Mouse (Mus musculus) embryonic facial prominence, embryonic 13.5 days (tissue): Measurements from ENCODE around the gene Poc1a. TPM values are rescaled to one million over a fixed set of nuclear protein-coding genes. Genes with fewer than 3 reads are reported as not detected.

Experiments used
- ATAC-seq: fragments of 200-750 bp; cut with Nextera tagmentation; 2 replicates; pipeline ENCODE4 v1.8.0; 2017; ENCODE audit warnings: low read depth; ENCODE audit not compliant: insufficient number of reproducible peaks, insufficient read depth, low FRiP score, low TSS enrichment
- H3K27ac ChIP-seq: fragments of 300-500 bp; sonication (generic); 2 replicates; pipeline ENCODE4 v1.5.1; 2015; ENCODE audit warnings: moderate library complexity, mild to moderate bottlenecking, inconsistent platforms
- H3K27me3 ChIP-seq: fragments of 300-500 bp; sonication (generic); 2 replicates; pipeline ENCODE4 v1.6.1; 2015; ENCODE audit warnings: mild to moderate bottlenecking, inconsistent platforms
- H3K36me3 ChIP-seq: fragments of 300-500 bp; sonication (generic); 2 replicates; pipeline ENCODE4 v1.6.1; 2015; ENCODE audit warnings: mild to moderate bottlenecking, inconsistent platforms
- H3K4me1 ChIP-seq: fragments of 300-500 bp; sonication (generic); 2 replicates; pipeline ENCODE4 v1.6.1; 2015; ENCODE audit warnings: inconsistent platforms
- H3K4me2 ChIP-seq: fragments of 300-500 bp; sonication (generic); 2 replicates; pipeline ENCODE4 v1.6.1; 2015; ENCODE audit warnings: moderate library complexity, mild to moderate bottlenecking, inconsistent platforms
- H3K4me3 ChIP-seq: fragments of 300-500 bp; sonication (generic); 2 replicates; pipeline ENCODE4 v1.5.1; 2015; ENCODE audit warnings: mild to moderate bottlenecking, inconsistent platforms
- H3K9ac ChIP-seq: fragments of 300-500 bp; sonication (generic); 2 replicates; pipeline ENCODE4 v1.6.1; 2015; ENCODE audit warnings: mild to moderate bottlenecking, inconsistent platforms
- H3K9me3 ChIP-seq: fragments of 300-500 bp; sonication (generic); 2 replicates; pipeline ENCODE4 v1.6.1; 2016; ENCODE audit warnings: inconsistent platforms
- WGBS: fragments of 180-500 bp; shearing (Covaris S2); methylation state at CpG from one replicate; pipeline ENCODE4 v1.1.7; 2015; ENCODE audit warnings: mixed read lengths; 5-methylcytosine and 5-hydroxymethylcytosine counted together
- polyA plus RNA-seq: library from polyadenylated mRNA; unstranded; fragments of >200 nt; fragmentation: Nextera tagmentation; extraction: Ambion mirVana; gene quantifications from 2 replicates; pipeline ENCODE4 v1.2.1, GENCODE M21; 2015

Gene Poc1a
- polyA plus RNA-seq, 1 experiment from 2014 or later: 26.0 TPM

DNA sequence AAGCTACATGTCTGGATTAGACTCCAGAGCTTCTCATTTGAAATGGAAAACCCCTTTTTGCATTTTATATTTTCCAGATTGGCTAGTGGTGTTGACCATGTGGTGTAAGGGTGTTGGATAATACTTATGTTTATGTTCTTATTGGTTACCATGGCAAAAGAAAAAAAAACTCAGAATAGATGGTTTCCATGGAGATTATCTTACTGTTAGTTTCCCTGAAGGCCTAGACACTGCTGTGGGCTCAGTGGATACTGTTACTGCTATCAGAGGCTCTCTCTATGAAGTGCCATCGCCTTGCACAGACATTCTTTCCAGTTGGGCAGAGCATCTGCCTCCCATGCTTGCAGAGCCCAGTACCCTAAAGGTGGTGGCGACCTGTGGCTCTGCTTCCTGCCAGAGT lies 37.2 kb downstream of the Poc1a start:
- H3K27ac ChIP-seq: peak overlapping the region; percentile 64
- no peaks in the 10 kb centered on the region for H3K9me3 ChIP-seq
- H3K36me3 ChIP-seq: 0 out of 2 replicates have a peak, but pooled peaks cover 6% of the 10 kb centered on the region
- peaks cover 57% of the 10 kb centered on the region for H3K4me1 ChIP-seq
- ATAC-seq: no peak
- H3K4me3 ChIP-seq: no peak overlapping the region
- no peak overlapping the region for H3K4me2 ChIP-seq
- no peaks in the 10 kb centered on the region for H3K27me3 ChIP-seq
- no peak overlapping the region for H3K9ac ChIP-seq
- WGBS: 71% methylated on average over 2 of the region's 2 CpGs

DNA sequence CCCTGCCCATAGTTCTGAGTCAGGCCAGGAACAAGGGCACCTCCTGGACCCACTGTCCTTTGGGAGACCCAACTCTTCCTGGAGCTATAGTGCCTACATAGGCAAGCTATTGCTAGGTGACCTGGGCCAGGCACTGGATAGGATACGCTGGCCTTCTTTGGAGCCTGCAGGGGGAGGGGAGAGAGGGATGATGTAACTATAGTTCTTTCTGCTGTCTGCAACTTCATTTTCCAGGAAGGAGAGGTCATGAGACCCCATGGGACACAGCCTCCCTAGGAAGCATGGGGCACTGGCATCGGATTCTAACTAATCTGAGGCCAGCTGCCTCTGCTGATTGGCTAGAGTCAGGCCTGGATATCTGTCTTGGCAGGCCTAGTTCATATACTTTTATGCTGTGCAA lies 38.2 kb downstream of the Poc1a start:
- no peak overlapping the region for H3K9ac ChIP-seq
- no peaks in the 10 kb centered on the region for H3K27me3 ChIP-seq
- H3K4me2 ChIP-seq: no peak overlapping the region
- H3K36me3 ChIP-seq: 0 out of 2 replicates have a peak, but pooled peaks cover 6% of the 10 kb centered on the region
- H3K4me1 ChIP-seq: peaks cover 65% of the 10 kb centered on the region
- 32% methylated on average over 2 of the region's 2 CpGs for WGBS
- no peaks in the 10 kb centered on the region for H3K9me3 ChIP-seq
- peak overlapping the region; percentile 65; the same call in 1 of the 2 replicates for H3K27ac ChIP-seq
- H3K4me3 ChIP-seq: no peak overlapping the region
- no peak for ATAC-seq

DNA sequence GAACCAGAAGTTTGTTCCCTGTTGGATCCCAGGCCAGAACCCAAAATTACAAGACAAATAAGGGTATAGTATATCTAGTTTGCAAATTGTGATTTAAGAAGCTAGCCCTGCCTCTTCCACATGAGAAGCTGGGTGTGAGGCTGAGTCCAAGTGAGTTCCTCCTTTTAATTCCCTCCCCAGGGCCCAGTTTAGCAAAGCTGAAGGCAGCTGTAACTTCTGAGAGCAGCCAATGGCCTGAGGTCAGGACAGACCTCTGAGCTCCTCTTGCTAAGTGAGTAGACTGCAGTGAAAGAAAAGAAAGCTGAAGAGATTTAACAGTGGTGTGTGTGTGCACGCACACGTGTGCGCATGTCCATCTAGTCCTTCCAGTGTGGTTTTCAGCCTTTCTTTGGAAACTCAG lies 41.6 kb downstream of the Poc1a start:
- Histone ChIP-seq H3K9ac (peak overlapping the region; percentile 27; the same call in 1 of the 2 replicates), H3K4me3 (no peak overlapping the region), H3K36me3 (no peaks in the 10 kb centered on the region), H3K4me1 (peaks cover 77% of the 10 kb centered on the region), H3K4me2 (no peak overlapping the region), H3K27ac (peak overlapping the region; percentile 71), H3K9me3 (no peaks in the 10 kb centered on the region), H3K27me3 (no peaks in the 10 kb centered on the region)
- ATAC-seq: no peak
- WGBS: 67% methylated on average over 3 of the region's 3 CpGs

DNA sequence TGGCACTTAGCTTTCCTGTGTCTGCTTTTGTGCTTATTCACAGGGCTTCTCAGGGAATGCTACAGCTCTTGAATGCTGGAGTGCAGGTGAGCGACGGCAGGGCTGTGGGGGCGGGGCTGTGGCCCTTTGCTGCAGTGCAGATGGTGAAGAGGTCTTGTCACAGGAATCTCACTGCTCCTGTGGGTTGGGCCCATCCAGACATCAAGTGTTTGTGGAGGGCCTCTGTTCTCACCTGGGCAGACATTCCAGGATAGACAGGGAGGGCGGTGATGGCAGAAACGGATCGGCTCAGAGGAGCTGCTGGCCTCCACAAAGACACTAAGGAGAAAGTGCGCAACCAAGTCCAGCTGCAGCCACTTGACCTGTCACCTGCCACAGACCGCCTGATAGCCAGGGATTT lies 45.4 kb downstream of the Poc1a start:
- WGBS: 62% methylated on average over 8 of the region's 8 CpGs
- peak overlapping the region; percentile 39; the same call in 1 of the 2 replicates for H3K27ac ChIP-seq

DNA sequence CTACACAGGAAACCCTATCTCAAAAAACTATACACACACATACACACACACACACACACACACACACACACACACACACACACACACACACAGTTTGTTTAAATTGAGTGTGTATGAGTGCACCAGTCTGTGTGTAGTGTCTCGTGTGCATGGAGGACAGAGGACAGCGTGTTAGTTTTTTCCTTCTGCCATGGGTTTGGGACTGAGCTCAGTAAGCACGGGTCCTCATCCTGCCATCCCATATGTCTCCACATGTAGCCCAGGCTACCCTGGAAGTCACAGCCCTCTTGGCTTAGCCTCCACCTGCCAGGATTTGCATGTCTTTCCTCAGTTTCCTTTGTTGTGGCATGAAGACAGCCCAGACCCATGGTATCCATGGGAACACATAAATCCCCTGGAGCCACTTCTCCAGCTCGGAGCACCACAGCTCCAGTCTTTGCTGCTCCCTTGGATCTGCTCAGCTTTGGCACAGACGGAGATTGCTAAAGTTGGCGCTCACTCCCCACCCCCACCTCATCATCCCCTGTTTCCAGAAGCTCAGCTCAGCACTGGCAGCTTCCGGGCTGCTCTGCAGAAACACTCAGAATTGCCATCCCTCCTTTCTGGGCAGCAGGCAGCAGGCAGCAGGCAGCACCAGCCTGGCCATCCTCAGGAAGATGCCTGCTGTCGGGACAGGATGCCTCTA lies 46.4 kb downstream of the Poc1a start:
- H3K27me3 ChIP-seq: no peaks in the 10 kb centered on the region
- no peak overlapping the region for H3K27ac ChIP-seq
- peaks cover 63% of the 10 kb centered on the region for H3K4me1 ChIP-seq
- 0 out of 2 replicates have a peak, but pooled peaks cover 4% of the 10 kb centered on the region for H3K36me3 ChIP-seq
- no peak overlapping the region for H3K4me3 ChIP-seq
- 71% methylated on average over 8 of the region's 8 CpGs for WGBS
- no peak overlapping the region for H3K4me2 ChIP-seq
- H3K9ac ChIP-seq: no peak overlapping the region
- ATAC-seq: 0 out of 2 replicates have a peak, but pooled peaks have one; percentile 12
- no peaks in the 10 kb centered on the region for H3K9me3 ChIP-seq

More for the DNA sequence above, 45.4 kb downstream of the Poc1a start:
- Histone ChIP-seq H3K4me3 (no peak overlapping the region), H3K9ac (no peak overlapping the region), H3K4me1 (peaks cover 63% of the 10 kb centered on the region), H3K36me3 (0 out of 2 replicates have a peak, but pooled peaks cover 4% of the 10 kb centered on the region), H3K9me3 (no peaks in the 10 kb centered on the region), H3K4me2 (no peak overlapping the region), H3K27me3 (no peaks in the 10 kb centered on the region)
- no peak for ATAC-seq

DNA sequence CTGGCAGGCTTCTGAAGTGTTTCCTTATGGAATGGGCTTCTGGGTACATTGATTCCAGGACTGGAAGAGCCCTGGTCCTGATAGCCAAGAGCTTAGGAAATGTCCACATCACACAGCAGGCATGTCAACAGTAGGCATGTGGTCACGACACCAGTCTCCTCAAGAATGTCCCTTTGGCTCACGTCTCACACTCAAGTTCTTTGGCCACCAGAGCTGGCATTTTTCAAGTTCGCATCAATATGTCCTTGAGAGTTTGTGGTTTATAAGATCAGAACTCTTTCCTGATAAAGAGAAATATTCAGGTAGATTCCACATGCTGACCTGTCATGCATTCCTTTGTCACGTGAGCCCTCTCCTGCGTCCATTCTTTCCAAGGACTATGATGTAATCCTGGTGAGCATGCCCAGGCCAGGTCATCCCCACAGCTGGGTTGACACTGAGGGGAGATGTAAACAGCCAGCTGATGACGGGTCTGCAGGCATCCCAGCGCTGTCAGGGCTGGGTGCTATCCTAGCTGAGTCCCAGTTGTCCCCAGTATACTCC lies 47.3 kb downstream of the Poc1a start:
- WGBS: 81% methylated on average over 7 of the region's 7 CpGs
- H3K9ac ChIP-seq: 0 out of 2 replicates have a peak overlapping the region, but pooled peaks have one; percentile 6

DNA sequence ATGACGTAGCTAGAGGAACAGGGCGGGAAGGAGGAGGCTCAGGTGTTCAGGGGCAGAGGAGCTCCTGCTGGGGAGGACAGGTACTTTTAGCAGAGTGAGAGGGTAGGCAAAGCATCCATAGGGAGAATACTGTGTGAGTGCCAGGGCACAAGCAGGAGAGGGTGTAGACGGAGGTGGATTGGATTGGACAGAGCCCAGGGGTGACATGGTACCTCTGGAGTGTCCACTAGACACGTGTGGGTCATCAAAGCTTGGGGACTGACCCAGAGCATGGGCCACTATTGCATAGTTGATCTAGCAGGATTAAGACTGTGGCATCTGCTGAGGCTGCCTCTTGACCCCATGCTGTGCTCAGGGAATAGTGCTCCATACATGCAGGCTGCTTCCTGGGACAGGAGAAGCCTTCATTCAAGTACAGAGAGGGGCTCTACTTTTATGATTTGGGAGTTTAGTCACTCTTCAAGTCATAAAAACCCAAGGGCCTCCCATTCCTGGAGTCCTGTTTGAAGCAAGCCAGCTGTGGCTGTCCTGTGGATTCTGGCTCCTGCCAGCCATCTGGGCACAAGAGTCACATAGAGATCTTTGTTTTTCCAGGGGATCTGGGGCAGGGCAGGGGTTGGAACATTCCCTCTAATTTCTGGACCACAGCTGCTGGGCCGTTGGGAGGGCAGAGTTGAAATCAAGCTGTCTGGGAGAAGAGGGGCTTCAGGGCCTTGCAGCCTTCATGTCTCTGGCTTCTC lies 48.1 kb downstream of the Poc1a start:
- ATAC-seq: no peak
- 0 out of 2 replicates have a peak, but pooled peaks cover 4% of the 10 kb centered on the region for H3K36me3 ChIP-seq
- H3K27me3 ChIP-seq: no peaks in the 10 kb centered on the region
- 0 out of 2 replicates have a peak overlapping the region, but pooled peaks have one; percentile 6 for H3K9ac ChIP-seq
- peak overlapping the region; percentile 57; the same call in 1 of the 2 replicates for H3K27ac ChIP-seq
- no peak overlapping the region for H3K4me3 ChIP-seq
- H3K4me2 ChIP-seq: no peak overlapping the region
- H3K4me1 ChIP-seq: peaks cover 63% of the 10 kb centered on the region
- WGBS: 64% methylated on average over 5 of the region's 5 CpGs
- no peaks in the 10 kb centered on the region for H3K9me3 ChIP-seq

More for the DNA sequence above, 47.3 kb downstream of the Poc1a start:
- Histone ChIP-seq H3K36me3 (0 out of 2 replicates have a peak, but pooled peaks cover 4% of the 10 kb centered on the region), H3K4me3 (no peak overlapping the region), H3K4me1 (peaks cover 62% of the 10 kb centered on the region), H3K4me2 (no peak overlapping the region), H3K27me3 (no peaks in the 10 kb centered on the region), H3K27ac (peak overlapping the region; percentile 57; the same call in 1 of the 2 replicates), H3K9me3 (no peaks in the 10 kb centered on the region)
- no peak for ATAC-seq

DNA sequence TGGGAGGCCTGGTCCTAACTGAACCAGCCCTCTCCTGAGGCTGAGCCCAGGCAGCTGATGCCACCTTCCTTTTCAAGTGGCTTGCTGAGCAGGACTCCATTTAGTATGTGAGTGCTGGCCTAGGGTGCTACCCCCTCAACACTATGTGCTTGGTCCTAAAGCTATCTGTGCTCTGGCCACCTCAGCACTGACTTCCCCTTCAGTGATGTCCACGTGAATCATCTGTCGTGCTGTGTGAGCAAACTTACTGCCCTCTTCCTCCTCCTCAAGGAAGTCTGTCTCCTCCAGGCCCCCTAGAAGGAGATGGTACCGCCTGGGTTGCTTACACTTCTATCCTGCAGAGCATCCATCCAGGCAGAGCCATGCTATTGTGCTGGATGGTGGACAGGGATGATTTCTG lies 51.9 kb downstream of the Poc1a start:
- Histone ChIP-seq H3K4me3 (no peak overlapping the region), H3K36me3 (0 out of 2 replicates have a peak, but pooled peaks cover 4% of the 10 kb centered on the region), H3K27me3 (no peaks in the 10 kb centered on the region), H3K4me2 (no peak overlapping the region), H3K4me1 (peaks cover 66% of the 10 kb centered on the region), H3K27ac (no peak overlapping the region), H3K9me3 (no peaks in the 10 kb centered on the region), H3K9ac (peak overlapping the region; percentile 16; the same call in 1 of the 2 replicates)
- WGBS: 81% methylated on average over 3 of the region's 3 CpGs
- no peak for ATAC-seq

DNA sequence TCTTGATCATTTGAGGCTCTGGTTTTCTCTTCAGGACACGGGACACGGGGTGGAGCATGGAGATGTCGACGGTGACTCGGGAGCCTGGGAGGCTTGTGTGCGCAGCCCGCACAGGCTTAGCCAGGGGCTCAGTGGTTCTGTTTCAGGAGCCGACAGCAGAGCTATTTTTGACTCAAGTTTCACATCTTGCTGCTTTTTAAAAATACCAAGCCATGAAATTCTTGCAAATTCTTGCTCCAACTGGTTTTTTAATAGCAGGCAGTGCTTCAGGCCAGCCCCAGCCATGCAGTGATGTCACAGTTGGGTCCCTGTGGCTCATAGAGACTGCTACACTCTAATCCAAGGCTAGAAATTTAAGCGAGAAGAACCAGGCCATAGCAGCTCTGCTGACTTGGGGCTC lies 56.8 kb downstream of the Poc1a start:
- no peak overlapping the region for H3K4me3 ChIP-seq
- peak overlapping the region; percentile 44; the same call in 1 of the 2 replicates for H3K9ac ChIP-seq

DNA sequence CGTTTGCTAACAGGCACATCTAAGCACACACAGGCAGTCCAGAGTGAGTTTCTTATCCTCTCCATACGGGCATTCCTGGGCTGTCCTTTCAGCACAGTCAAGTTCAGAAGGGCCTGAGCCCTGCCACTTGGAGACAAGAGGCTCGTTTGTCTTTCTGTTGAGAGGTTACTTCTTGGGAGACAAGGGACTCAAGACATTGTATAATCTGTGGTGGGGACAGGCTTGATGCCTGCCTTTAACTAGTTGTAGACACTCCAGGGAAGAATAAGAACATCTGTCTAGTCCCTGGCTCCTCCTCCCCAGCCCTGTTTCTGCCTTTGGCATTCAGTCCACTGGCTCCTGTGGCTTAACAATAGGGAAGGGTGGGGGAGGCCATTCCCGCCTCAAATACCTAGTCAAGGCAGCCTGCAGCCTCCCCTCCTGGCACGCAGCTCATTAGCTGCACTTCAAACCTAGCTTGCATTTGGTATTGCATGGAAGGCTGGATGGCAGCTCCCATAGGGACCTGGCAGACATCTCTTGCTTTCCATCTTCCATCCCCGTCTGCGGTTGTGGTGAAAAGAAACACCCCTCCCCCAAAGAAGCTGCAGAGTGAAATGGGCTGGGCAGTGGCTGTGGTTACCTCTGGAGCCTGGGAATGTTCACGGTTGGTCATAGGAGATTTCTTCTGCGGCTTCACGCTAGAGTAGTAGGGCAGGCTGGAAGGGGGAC lies 57.8 kb downstream of the Poc1a start:
- Histone ChIP-seq H3K4me3 (no peak overlapping the region; the same call in 1 of the 2 replicates), H3K9ac (peak overlapping the region; percentile 44; the same call in 1 of the 2 replicates), H3K36me3 (no peaks in the 10 kb centered on the region), H3K4me1 (peaks cover 83% of the 10 kb centered on the region), H3K4me2 (peak overlapping the region; percentile 32), H3K9me3 (no peaks in the 10 kb centered on the region), H3K27ac (peak overlapping the region; percentile 98), H3K27me3 (no peaks in the 10 kb centered on the region)
- peak; percentile 40 for ATAC-seq
- 5% methylated on average over 10 of the region's 10 CpGs for WGBS

More for the DNA sequence above, 56.8 kb downstream of the Poc1a start:
- Histone ChIP-seq H3K4me2 (peak overlapping the region; percentile 32; the same call in 1 of the 2 replicates), H3K36me3 (no peaks in the 10 kb centered on the region), H3K4me1 (peaks cover 82% of the 10 kb centered on the region), H3K27ac (peak overlapping the region; percentile 98), H3K27me3 (no peaks in the 10 kb centered on the region), H3K9me3 (no peaks in the 10 kb centered on the region)
- no peak for ATAC-seq
- 18% methylated on average over 9 of the region's 9 CpGs for WGBS

DNA sequence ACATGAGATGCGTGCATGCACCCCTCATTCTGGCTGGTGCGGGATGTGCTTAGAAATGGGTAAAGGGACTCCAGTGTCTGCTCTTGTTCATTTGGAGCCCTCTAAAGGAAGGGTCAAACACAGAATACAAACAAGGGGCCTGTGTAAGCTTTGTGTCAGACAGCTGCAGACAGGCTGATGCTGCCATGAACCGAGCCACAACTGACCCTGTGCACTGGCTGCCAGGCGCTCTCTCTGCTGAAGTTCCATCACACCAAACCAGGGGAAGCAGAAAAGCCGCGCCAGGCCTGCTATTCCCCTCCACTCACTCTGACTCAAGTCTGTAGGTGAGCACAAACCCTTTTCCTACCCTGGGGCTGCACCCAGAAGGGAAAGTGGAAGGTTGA lies 58.3 kb downstream of the Poc1a start:
- Histone ChIP-seq H3K27me3 (no peaks in the 10 kb centered on the region), H3K27ac (peak overlapping the region; percentile 98), H3K9ac (peak overlapping the region; percentile 44), H3K4me1 (peaks cover 81% of the 10 kb centered on the region), H3K9me3 (no peaks in the 10 kb centered on the region), H3K36me3 (no peaks in the 10 kb centered on the region), H3K4me3 (no peak overlapping the region), H3K4me2 (peak overlapping the region; percentile 32)
- ATAC-seq: peak; percentile 27; the same call in 1 of the 2 replicates
- WGBS: 31% methylated on average over 6 of the region's 6 CpGs
